8 mouse cellular contexts compared by ENCODE assay signal in genomic region chr15:83724886-83725269, GRCm38 (mm10). TPM values are rescaled to one million over a fixed set of nuclear protein-coding genes. Genes with fewer than 3 reads are reported as not detected.
DNase-seq lines count a peak whose midpoint lies in the region; ATAC-seq and TF ChIP-seq lines count a peak whose summit lies in the region.

Gene Scube1 (minus strand): TSS chr15:83725021.

- H3K36me3 ChIP-seq in embryonic facial prominence, embryonic 11.5 days (replicated peaks; ENCODE audit: control insufficient read depth, insufficient read depth, low read depth, low read length): no peaks in the 10 kb centered on the region
- peaks cover 29% of the 10 kb centered on the region for H3K36me3 ChIP-seq in midbrain, embryonic 10.5 days
- no peaks in the 10 kb centered on the region for H3K36me3 ChIP-seq in spleen, adult 2 months (ENCODE audit: control insufficient read depth, insufficient read depth, low read length)

- peaks cover 11% of the 10 kb centered on the region for H3K4me1 ChIP-seq in embryonic facial prominence, embryonic 11.5 days (ENCODE audit: control insufficient read depth, insufficient read depth, low read length)
- H3K4me1 ChIP-seq in midbrain, embryonic 10.5 days: peaks cover 88% of the 10 kb centered on the region
- H3K4me1 ChIP-seq in spleen, adult 2 months (ENCODE audit: control insufficient read depth, insufficient read depth, insufficient read length): no peaks in the 10 kb centered on the region

- WGBS in embryonic facial prominence, embryonic 11.5 days: 0% methylated on average over 47 of the region's 51 CpGs
- WGBS in midbrain, embryonic 10.5 days: under 1% methylated on average over 51 of the region's 51 CpGs
- 4% methylated on average over 43 of the region's 51 CpGs for WGBS in spleen, adult 2 months

- TF ChIP-seq CTCF in spleen, adult 2 months (IDR thresholded peaks at IDR 0.05; ENCODE audit: extremely low read depth, insufficient read depth, insufficient read length, insufficient replicate concordance): no peak

- H3K9ac ChIP-seq in embryonic facial prominence, embryonic 11.5 days (replicated peaks; ENCODE audit: low read length): peak within 1 kb of the TSS; percentile 74

- intact Hi-C loops in left cerebral cortex, postnatal 25 days (cut with DNase I): loop anchor here (2.0 kb wide), 1 partner anchor 60 kb away; no protein-coding TSS in a partner anchor

- peak; percentile 55 to 66 for DNase-seq in adrenal gland, postnatal 4 days (ENCODE audit: low spot score in 2 of 2)
- DNase-seq in embryonic facial prominence, embryonic 11.5 days (ENCODE audit: low spot score): peak; percentile 94
- DNase-seq in heart, adult 11 months: peak; percentile 99
- DNase-seq in kidney, adult 11 months: peak; percentile 74
- DNase-seq in left cerebral cortex, postnatal 25 days (ENCODE audit: low spot score in 2 of 2): peak; percentile 90 to 93
- DNase-seq in midbrain, embryonic 10.5 days (ENCODE audit: low spot score): peak; percentile 92
- DNase-seq in spleen, adult 2 months (ENCODE audit: low read depth in 1 of 2, low spot score in 2 of 2): peak in 1 of 2 experiments; percentile 11
- DNase-seq in T-cell, adult 2 months (ENCODE audit: low spot score): no peak

- peak within 1 kb of the TSS; percentile 86 for H3K4me2 ChIP-seq in embryonic facial prominence, embryonic 11.5 days (ENCODE audit: low read depth, low read length)

- ATAC-seq in embryonic facial prominence, embryonic 11.5 days (replicated peaks; ENCODE audit: insufficient number of reproducible peaks, low FRiP score, low TSS enrichment, low read depth): peak; percentile 91

- no peak for TF ChIP-seq POLR2A in spleen, adult 2 months (IDR thresholded peaks at IDR 0.05; ENCODE audit: low read depth, low read length)

- 0 out of 2 replicates have a peak within 1 kb of the TSS, but pooled peaks have one; percentile 5 for H3K27ac ChIP-seq in embryonic facial prominence, embryonic 11.5 days (replicated peaks; ENCODE audit: low read depth, low read length)
- peak within 1 kb of the TSS; percentile 91 for H3K27ac ChIP-seq in midbrain, embryonic 10.5 days (replicated peaks)
- H3K27ac ChIP-seq in spleen, adult 2 months (ENCODE audit: insufficient read depth, low read length): no peak within 1 kb of the TSS

- H3K4me3 ChIP-seq in embryonic facial prominence, embryonic 11.5 days (ENCODE audit: low read depth, low read length): peak within 1 kb of the TSS; percentile 59
- peak within 1 kb of the TSS; percentile 89 for H3K4me3 ChIP-seq in midbrain, embryonic 10.5 days
- peak within 1 kb of the TSS; percentile 38; the same call in 1 of the 2 replicates for H3K4me3 ChIP-seq in spleen, adult 2 months (ENCODE audit: extremely low read depth, insufficient read depth, insufficient read length)

- H3K27me3 ChIP-seq in embryonic facial prominence, embryonic 11.5 days (ENCODE audit: control insufficient read depth, insufficient read depth, low read length): no peaks in the 10 kb centered on the region
- peaks cover 75% of the 10 kb centered on the region for H3K27me3 ChIP-seq in midbrain, embryonic 10.5 days (ENCODE audit: low read depth, poor library complexity, severe bottlenecking)
- peaks cover 14% of the 10 kb centered on the region; the same call in 1 of the 2 replicates for H3K27me3 ChIP-seq in spleen, adult 2 months (ENCODE audit: control insufficient read depth, insufficient read depth, low read length)

- no peaks in the 10 kb centered on the region for H3K9me3 ChIP-seq in embryonic facial prominence, embryonic 11.5 days (replicated peaks; ENCODE audit: control insufficient read depth, low read length)
- H3K9me3 ChIP-seq in midbrain, embryonic 10.5 days (replicated peaks): no peaks in the 10 kb centered on the region

RNA-seq across cellular contexts. Expression of gene Scube1, which starts in this region (rescaled TPM):
- total RNA-seq in adrenal gland, postnatal 4 days (2021): 10 to 100 TPM; 12.2 to 14.5 TPM
- polyA plus RNA-seq in embryonic facial prominence, embryonic 11.5 days (2014; fragmentation: Nextera tagmentation; extraction: Ambion mirVana): 30.2 and 32.8 TPM in 2 replicates
- 10 to 100 TPM; 82.1 to 84.7 TPM for total RNA-seq in left cerebral cortex, postnatal 25 days (2021)
- polyA plus RNA-seq in midbrain, embryonic 10.5 days (2016; fragmentation: Nextera tagmentation; extraction: Ambion mirVana): 64.4 and 74.8 TPM in 2 replicates
- polyA plus RNA-seq in spleen, adult 2 months (2012; rRNA removed): 8.8 and 10.0 TPM in 2 replicates

Comparison
In these comparisons a context has a peak if more than half of its experiments do, and no peak if none do; other contexts are left out.
1. RNA of gene Scube1 (total RNA-seq): 82.1 to 84.7 TPM in left cerebral cortex, postnatal 25 days; 12.2 to 14.5 TPM in adrenal gland, postnatal 4 days; every median in the first group is over 4 times any median in the second.
2. H3K4me3 ChIP-seq: peak in every context shown above with its lines; median percentile 89 in midbrain, embryonic 10.5 days; 59 in embryonic facial prominence, embryonic 11.5 days; 38 in spleen, adult 2 months.